Mouse (Mus musculus): ENCODE data around the gene Lrig1. TPM values are rescaled to one million over a fixed set of nuclear protein-coding genes. Genes with fewer than 3 reads are reported as not detected.

The Lrig1 gene
- polyA plus RNA-seq, 1 experiment from 2014 or later, result 8.1 TPM

GRCm38 (mm10) chr6:94696182-94697080, 3.5 kb downstream of the Lrig1 start:
- Histone ChIP-seq H3K27ac (ENCODE audit: low read length) (no peak overlapping the region), H3K9me3 (ENCODE audit: low read length) (no peaks in the 10 kb centered on the region), H3K4me3 (ENCODE audit: low read depth, low read length) (no peak overlapping the region)

DNA sequence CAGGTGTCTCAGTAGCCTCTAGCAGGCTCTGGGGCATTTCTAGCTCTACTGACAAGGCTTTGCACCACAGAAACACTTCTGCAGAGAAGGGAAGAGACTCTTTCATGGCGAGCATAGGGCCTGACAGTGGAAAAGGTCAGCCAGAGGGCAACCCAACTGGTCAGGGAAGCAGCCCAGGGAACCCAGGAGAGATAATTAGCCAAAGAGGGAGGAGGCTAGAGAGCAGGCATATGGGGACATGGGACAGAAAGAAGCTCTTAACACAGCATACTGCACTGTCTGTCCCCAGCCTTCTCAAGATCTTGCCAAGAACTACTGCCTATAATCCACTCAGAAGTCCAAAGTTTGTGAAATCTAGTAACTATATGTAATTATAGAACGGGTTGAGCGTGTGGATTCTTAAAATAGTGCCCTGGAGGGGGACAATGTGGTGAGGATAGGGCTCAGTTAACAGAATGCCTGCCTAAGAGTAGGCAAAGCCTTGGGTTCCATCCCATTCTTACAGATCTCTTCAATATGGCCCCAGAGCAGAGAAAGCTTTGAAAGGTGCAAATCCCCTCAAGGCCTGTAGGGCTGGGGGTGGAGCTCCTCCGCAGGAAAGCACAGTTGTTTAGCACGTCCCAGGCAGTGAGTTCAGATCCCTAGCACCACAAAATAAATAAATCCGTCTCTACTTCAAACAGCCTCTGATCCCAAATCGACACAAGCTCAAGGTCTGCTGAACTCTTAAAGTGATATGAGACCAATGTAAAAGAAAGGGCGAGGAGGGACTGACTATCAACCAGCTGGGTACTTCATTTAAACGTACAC, 4.6 kb downstream of the Lrig1 start:
- H3K36me3 ChIP-seq (ENCODE audit: insufficient read depth, low read length), result no peaks in the 10 kb centered on the region
- no peak for DNase-seq (ENCODE audit: low spot score)
- H3K4me3 ChIP-seq (ENCODE audit: low read depth, low read length), result no peak overlapping the region
- no peak overlapping the region for H3K9ac ChIP-seq (replicated peaks; ENCODE audit: low read depth)
- no peak overlapping the region for H3K27ac ChIP-seq (ENCODE audit: low read length)
- no peak for ATAC-seq
- H3K4me2 ChIP-seq (replicated peaks; ENCODE audit: low read depth, low read length), result no peak overlapping the region
- TF ChIP-seq EP300 (IDR thresholded peaks at IDR 0.05), result no peak
- TF ChIP-seq CTCF (IDR thresholded peaks at IDR 0.05), result peak; percentile 6; the same call in 1 of the 2 replicates
- WGBS, result 52% methylated on average over 9 of the region's 9 CpGs
- peaks cover 10% of the 10 kb centered on the region; the same call in 1 of the 2 replicates for H3K4me1 ChIP-seq (ENCODE audit: insufficient read depth, low read depth, low read length)
- H3K9me3 ChIP-seq (ENCODE audit: low read length), result no peaks in the 10 kb centered on the region
- no peaks in the 10 kb centered on the region for H3K27me3 ChIP-seq (replicated peaks; ENCODE audit: insufficient read depth, low read length)

More at GRCm38 (mm10) chr6:94696182-94697080, 3.5 kb downstream of the Lrig1 start:
- Histone ChIP-seq H3K4me2 (replicated peaks; ENCODE audit: low read depth, low read length) (peak overlapping the region; percentile 93; the same call in 1 of the 2 replicates), H3K4me1 (ENCODE audit: insufficient read depth, low read depth, low read length) (peaks cover 7% of the 10 kb centered on the region; the same call in 1 of the 2 replicates), H3K27me3 (replicated peaks; ENCODE audit: insufficient read depth, low read length) (no peaks in the 10 kb centered on the region), H3K9ac (replicated peaks; ENCODE audit: low read depth) (no peak overlapping the region), H3K36me3 (ENCODE audit: insufficient read depth, low read length) (no peaks in the 10 kb centered on the region)
- WGBS, result 47% methylated on average over 10 of the region's 10 CpGs
- ATAC-seq (no peak), DNase-seq (ENCODE audit: low spot score) (peak; percentile 66)
- TF ChIP-seq CTCF (IDR thresholded peaks at IDR 0.05), result no peak
- TF ChIP-seq EP300 (IDR thresholded peaks at IDR 0.05), result peak; percentile 50

DNA sequence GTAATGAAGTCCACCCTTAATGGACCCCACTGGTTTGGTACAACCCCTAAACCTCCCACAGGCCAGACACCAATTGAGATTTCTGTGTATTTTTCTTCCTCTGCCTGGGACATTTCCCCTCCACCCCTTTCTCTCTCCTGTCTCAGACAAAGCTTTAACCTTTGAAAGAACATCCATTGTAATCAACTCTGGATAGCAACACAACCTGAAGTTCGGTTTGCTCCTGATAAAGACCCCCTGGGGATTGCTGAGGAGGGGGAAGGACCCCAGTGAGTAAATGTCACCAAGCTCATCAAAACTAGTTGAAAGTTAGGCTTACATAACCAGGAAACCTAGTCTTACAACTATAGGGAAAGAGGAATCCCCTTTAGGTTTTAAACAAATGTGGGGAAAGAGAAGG, 5.5 kb downstream of the Lrig1 start:
- DNase-seq (ENCODE audit: low spot score) (no peak), ATAC-seq (no peak)
- no peaks in the 10 kb centered on the region for H3K9me3 ChIP-seq (ENCODE audit: low read length)
- H3K4me1 ChIP-seq (ENCODE audit: insufficient read depth, low read depth, low read length), result peaks cover 17% of the 10 kb centered on the region; the same call in 1 of the 2 replicates
- no peak overlapping the region for H3K4me2 ChIP-seq (replicated peaks; ENCODE audit: low read depth, low read length)
- no peak overlapping the region for H3K27ac ChIP-seq (ENCODE audit: low read length)
- H3K36me3 ChIP-seq (ENCODE audit: insufficient read depth, low read length), result no peaks in the 10 kb centered on the region
- H3K4me3 ChIP-seq (ENCODE audit: low read depth, low read length), result no peak overlapping the region
- no peak for TF ChIP-seq CTCF (IDR thresholded peaks at IDR 0.05)
- no peak for TF ChIP-seq EP300 (IDR thresholded peaks at IDR 0.05)
- H3K9ac ChIP-seq (replicated peaks; ENCODE audit: low read depth), result no peak overlapping the region
- WGBS, result 43% methylated on average over 1 of the region's 1 CpGs
- H3K27me3 ChIP-seq (replicated peaks; ENCODE audit: insufficient read depth, low read length), result no peaks in the 10 kb centered on the region

- TF ChIP-seq EP300 (IDR thresholded peaks at IDR 0.05), result no peak
- TF ChIP-seq CTCF (IDR thresholded peaks at IDR 0.05), result no peak
- H3K27ac ChIP-seq (ENCODE audit: low read length), result no peak overlapping the region
- no peaks in the 10 kb centered on the region for H3K36me3 ChIP-seq (ENCODE audit: insufficient read depth, low read length)
- no peaks in the 10 kb centered on the region for H3K9me3 ChIP-seq (ENCODE audit: low read length)
- no peaks in the 10 kb centered on the region for H3K27me3 ChIP-seq (replicated peaks; ENCODE audit: insufficient read depth, low read length)
- no peak overlapping the region for H3K4me3 ChIP-seq (ENCODE audit: low read depth, low read length)
- ATAC-seq (no peak), DNase-seq (ENCODE audit: low spot score) (no peak)
- peaks cover 17% of the 10 kb centered on the region; the same call in 1 of the 2 replicates for H3K4me1 ChIP-seq (ENCODE audit: insufficient read depth, low read depth, low read length)
- no peak overlapping the region for H3K9ac ChIP-seq (replicated peaks; ENCODE audit: low read depth)
- 71% methylated on average over 9 of the region's 9 CpGs for WGBS
- H3K4me2 ChIP-seq (replicated peaks; ENCODE audit: low read depth, low read length), result no peak overlapping the region
Measured at GRCm38 (mm10) chr6:94693091-94693490, 6.9 kb downstream of the Lrig1 start.

DNA sequence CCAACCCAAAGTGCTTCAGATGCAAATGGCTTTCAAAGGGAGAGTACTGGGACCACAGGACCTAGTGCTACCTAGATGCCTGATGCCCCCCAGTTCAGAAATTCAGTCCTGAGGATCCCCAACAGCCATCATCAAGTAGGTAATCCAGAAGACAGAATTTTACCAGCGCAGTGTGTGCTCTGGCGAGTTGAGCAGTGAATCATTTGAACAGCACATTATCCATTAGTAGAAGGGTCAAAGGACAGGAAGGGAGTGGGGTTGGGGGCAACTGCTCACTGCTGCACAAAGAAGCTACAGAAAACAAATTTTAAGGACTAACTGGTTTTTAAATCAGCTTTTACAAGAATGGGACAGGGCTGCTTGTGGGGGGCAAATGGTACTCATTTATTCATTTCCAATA, 8.0 kb downstream of the Lrig1 start:
- peaks cover 17% of the 10 kb centered on the region; the same call in 1 of the 2 replicates for H3K4me1 ChIP-seq (ENCODE audit: insufficient read depth, low read depth, low read length)
- H3K4me2 ChIP-seq (replicated peaks; ENCODE audit: low read depth, low read length), result no peak overlapping the region
- DNase-seq (ENCODE audit: low spot score) (no peak), ATAC-seq (no peak)
- WGBS, result 83% methylated on average over 2 of the region's 2 CpGs
- TF ChIP-seq EP300 (IDR thresholded peaks at IDR 0.05), result no peak
- TF ChIP-seq CTCF (IDR thresholded peaks at IDR 0.05), result no peak
- H3K9ac ChIP-seq (replicated peaks; ENCODE audit: low read depth), result no peak overlapping the region
- H3K27me3 ChIP-seq (replicated peaks; ENCODE audit: insufficient read depth, low read length), result no peaks in the 10 kb centered on the region
- no peaks in the 10 kb centered on the region for H3K9me3 ChIP-seq (ENCODE audit: low read length)
- no peaks in the 10 kb centered on the region for H3K36me3 ChIP-seq (ENCODE audit: insufficient read depth, low read length)
- no peak overlapping the region for H3K4me3 ChIP-seq (ENCODE audit: low read depth, low read length)
- no peak overlapping the region for H3K27ac ChIP-seq (ENCODE audit: low read length)

- Histone ChIP-seq H3K27ac (ENCODE audit: low read length) (no peak overlapping the region), H3K36me3 (ENCODE audit: insufficient read depth, low read length) (no peaks in the 10 kb centered on the region), H3K4me3 (ENCODE audit: low read depth, low read length) (no peak overlapping the region), H3K4me2 (replicated peaks; ENCODE audit: low read depth, low read length) (no peak overlapping the region), H3K9ac (replicated peaks; ENCODE audit: low read depth) (no peak overlapping the region), H3K4me1 (ENCODE audit: insufficient read depth, low read depth, low read length) (peaks cover 17% of the 10 kb centered on the region; the same call in 1 of the 2 replicates), H3K27me3 (replicated peaks; ENCODE audit: insufficient read depth, low read length) (no peaks in the 10 kb centered on the region), H3K9me3 (ENCODE audit: low read length) (no peaks in the 10 kb centered on the region)
- ATAC-seq (no peak), DNase-seq (ENCODE audit: low spot score) (peak; percentile 41)
- TF ChIP-seq EP300 (IDR thresholded peaks at IDR 0.05) (no peak), CTCF (IDR thresholded peaks at IDR 0.05) (no peak)
- 16% methylated on average over 7 of the region's 7 CpGs for WGBS
Measured at GRCm38 (mm10) chr6:94690247-94690646, 9.7 kb downstream of the Lrig1 start.

All from lung, postnatal 0 days (tissue).